Mouse (Mus musculus) hindbrain, embryonic 14.5 days (tissue): Measurements from ENCODE around the gene Lrch4. TPM values are rescaled to one million over a fixed set of nuclear protein-coding genes. Genes with fewer than 3 reads are reported as not detected.

Source experiments
- ATAC-seq: fragments of 200-750 bp; cut with Nextera tagmentation; 2 replicates; pipeline ENCODE4 v1.8.0; 2017; ENCODE audit warnings: moderate number of reproducible peaks, mild to moderate bottlenecking, moderate TSS enrichment, moderate library complexity; ENCODE audit not compliant: low FRiP score
- DNase-seq: peaks from one replicate; pipeline ENCODE4 v3.0.0-alpha.2; 2015; ENCODE audit warnings: low spot score
- H3K27ac ChIP-seq: fragments of 300-500 bp; sonication (generic); 2 replicates; pipeline ENCODE4 v1.5.1; 2014; ENCODE audit warnings: mild to moderate bottlenecking, moderate library complexity
- H3K27me3 ChIP-seq: fragments of 300-500 bp; sonication (generic); 2 replicates; pipeline ENCODE4 v1.6.1; 2014; ENCODE audit warnings: mild to moderate bottlenecking, low read length, mixed read lengths; ENCODE audit not compliant: control insufficient read depth, insufficient read depth
- H3K36me3 ChIP-seq: fragments of 300-500 bp; sonication (generic); replicated peaks from 2 replicates; pipeline ENCODE4 v1.6.1; 2014; ENCODE audit not compliant: control insufficient read depth, insufficient read depth
- H3K4me1 ChIP-seq: fragments of 300-500 bp; sonication (generic); replicated peaks from 2 replicates; pipeline ENCODE4 v1.6.1; 2014; ENCODE audit warnings: antibody characterized with exemption, low read length, mixed read lengths; ENCODE audit not compliant: control insufficient read depth, insufficient read depth
- H3K4me2 ChIP-seq: fragments of 300-500 bp; sonication (generic); replicated peaks from 2 replicates; pipeline ENCODE4 v1.6.1; 2014; ENCODE audit warnings: mild to moderate bottlenecking, moderate library complexity
- H3K4me3 ChIP-seq: fragments of 300-500 bp; sonication (generic); replicated peaks from 2 replicates; pipeline ENCODE4 v1.5.1; 2014; ENCODE audit warnings: mild to moderate bottlenecking, low read length
- H3K9ac ChIP-seq: fragments of 300-500 bp; sonication (generic); 2 replicates; pipeline ENCODE4 v1.6.1; 2014
- H3K9me3 ChIP-seq: fragments of 300-500 bp; sonication (generic); 2 replicates; pipeline ENCODE4 v1.6.1; 2016; ENCODE audit warnings: low read length; ENCODE audit not compliant: control insufficient read depth
- WGBS: fragments of 180-500 bp; shearing (Covaris S2); extraction: QIAGEN DNeasy Blood & Tissue Kit; methylation state at CpG from one replicate; pipeline ENCODE4 v1.1.7; 2014; 5-methylcytosine and 5-hydroxymethylcytosine counted together
- polyA plus RNA-seq: library from polyadenylated mRNA; unstranded; fragments of >200 nt; fragmentation: Nextera tagmentation; extraction: Ambion mirVana; gene quantifications from 2 replicates; pipeline ENCODE4 v1.2.1, GENCODE M21; 2014

Lrch4 gene
- polyA plus RNA-seq, 1 experiment from 2014 or later: 23.4 TPM

DNA sequence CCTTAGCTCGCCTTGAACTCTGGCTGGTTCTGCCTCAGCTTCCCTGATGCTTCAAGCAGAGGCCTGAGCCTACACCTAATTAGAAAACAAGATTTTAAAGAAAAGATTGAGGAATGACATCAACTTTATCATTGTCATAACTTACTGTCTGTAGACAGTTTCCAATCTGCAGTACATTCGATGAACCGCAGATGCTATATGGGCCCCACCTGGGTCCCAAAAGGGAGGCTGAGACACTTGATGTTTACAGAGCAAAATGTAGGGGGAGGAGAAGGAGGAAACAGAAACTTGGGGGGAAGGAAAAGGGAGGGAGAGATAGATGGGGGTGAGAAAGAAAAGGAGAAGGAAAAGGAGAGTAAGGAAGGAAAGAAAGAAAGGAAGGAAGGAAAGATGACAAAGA is 61.1 kb downstream of the Lrch4 start:
- no peak for ATAC-seq
- no peaks in the 10 kb centered on the region for H3K36me3 ChIP-seq

GRCm38 (mm10) chr5:137690531-137690930 is 61.6 kb downstream of the Lrch4 start:
- WGBS: 68% methylated on average over 9 of the region's 9 CpGs
- ATAC-seq: no peak
- no peaks in the 10 kb centered on the region for H3K27me3 ChIP-seq

More for the DNA sequence above, 61.1 kb downstream of the Lrch4 start:
- Histone ChIP-seq H3K4me2 (no peak overlapping the region), H3K4me1 (no peaks in the 10 kb centered on the region), H3K9me3 (no peaks in the 10 kb centered on the region), H3K27me3 (no peaks in the 10 kb centered on the region), H3K9ac (no peak overlapping the region), H3K4me3 (no peak overlapping the region), H3K27ac (no peak overlapping the region)
- 90% methylated on average over 3 of the region's 3 CpGs for WGBS
- no peak for DNase-seq

More at GRCm38 (mm10) chr5:137690531-137690930, 61.6 kb downstream of the Lrch4 start:
- Histone ChIP-seq H3K4me2 (no peak overlapping the region), H3K4me3 (no peak overlapping the region), H3K36me3 (no peaks in the 10 kb centered on the region), H3K9ac (no peak overlapping the region), H3K27ac (no peak overlapping the region), H3K9me3 (no peaks in the 10 kb centered on the region), H3K4me1 (no peaks in the 10 kb centered on the region)
- DNase-seq: no peak

Other genes starting within 250 kb of the Lrch4 start
- 0.14 and 0.17 TPM in 2 replicates for gene Zan, start 152.1 kb upstream of the Lrch4 start, polyA plus RNA-seq
- 78.4 and 87.3 TPM in 2 replicates for gene Pop7, start 126.6 kb upstream of the Lrch4 start, polyA plus RNA-seq
- 14.2 and 16.0 TPM in 2 replicates for gene Gigyf1, start 110.6 kb upstream of the Lrch4 start, polyA plus RNA-seq
- not detected in 2 replicates for gene Epo, start 95.9 kb upstream of the Lrch4 start, polyA plus RNA-seq
- gene Gnb2, start 95.6 kb upstream of the Lrch4 start, polyA plus RNA-seq: 593 and 621 TPM in 2 replicates
- 195 and 204 TPM in 2 replicates for gene Actl6b, start 75.6 kb upstream of the Lrch4 start, polyA plus RNA-seq
- 5.3 and 5.6 TPM in 2 replicates for gene Tfr2, start 59.3 kb upstream of the Lrch4 start, polyA plus RNA-seq
- 81.7 and 85.4 TPM in 2 replicates for gene Mospd3, start 28.1 kb upstream of the Lrch4 start, polyA plus RNA-seq
- 23.9 and 28.5 TPM in 2 replicates for gene Pcolce, start 15.3 kb upstream of the Lrch4 start, polyA plus RNA-seq
- gene Fbxo24, start 119 bp upstream of the Lrch4 start, polyA plus RNA-seq: 0.12 TPM in 1 of 2 replicates, not detected in the other
- gene Gm20605, start 54 bp downstream of the Lrch4 start, polyA plus RNA-seq: 5.3 and 6.5 TPM in 2 replicates
- 4.9 and 5.8 TPM in 2 replicates for gene Sap25, start 12.2 kb downstream of the Lrch4 start, polyA plus RNA-seq
- gene Irs3, start 16.6 kb downstream of the Lrch4 start, polyA plus RNA-seq: 0.15 TPM in 1 of 2 replicates, not detected in the other
- gene Agfg2, start 55.6 kb downstream of the Lrch4 start, polyA plus RNA-seq: 11.8 and 12.2 TPM in 2 replicates
- gene Nyap1, start 112.5 kb downstream of the Lrch4 start, polyA plus RNA-seq: 14.2 and 18.8 TPM in 2 replicates
- gene Tsc22d4, start 116.6 kb downstream of the Lrch4 start, polyA plus RNA-seq: 67.6 and 72.8 TPM in 2 replicates
- gene Ppp1r35, start 149.7 kb downstream of the Lrch4 start, polyA plus RNA-seq: 51.1 and 58.7 TPM in 2 replicates
- gene Mepce, start 158.5 kb downstream of the Lrch4 start, polyA plus RNA-seq: 11.0 and 11.7 TPM in 2 replicates
- gene Zcwpw1, start 158.7 kb downstream of the Lrch4 start, polyA plus RNA-seq: 7.9 and 8.3 TPM in 2 replicates
- gene Pilra, start 207.2 kb downstream of the Lrch4 start, polyA plus RNA-seq: 0.40 and 0.62 TPM in 2 replicates
- gene Pilrb1, start 229.0 kb downstream of the Lrch4 start, polyA plus RNA-seq: not detected in 2 replicates
- gene Pilrb2, start 242.7 kb downstream of the Lrch4 start, polyA plus RNA-seq: not detected in 2 replicates